Mouse (Mus musculus) cerebellum, postnatal 14 days (tissue): ENCODE measurements around the gene Mgat5.

Source experiments
- DNase-seq, 2 experiments: peaks; one replicate each; pipeline ENCODE4 v3.0.0; 2021; ENCODE audit warnings: mixed read lengths in 2 of 2

Mgat5 gene

GRCm38 (mm10) chr1:127204817-127205485 lies at the start of gene Mgat5:
Gene Mgat5, plus strand, starts transcription at chr1:127205015.
- DNase-seq, result peak; percentile 89 to 92

- no peak for DNase-seq
These were observed 44.6 kb upstream of the Mgat5 start for GRCm38 (mm10) chr1:127160118-127160760.

GRCm38 (mm10) chr1:127164589-127165160 lies 40.1 kb upstream of the Mgat5 start:
- DNase-seq, result no peak

- DNase-seq, result no peak
These were observed 38.3 kb upstream of the Mgat5 start for GRCm38 (mm10) chr1:127166521-127166920.

- no peak for DNase-seq
These were observed 37.2 kb upstream of the Mgat5 start for GRCm38 (mm10) chr1:127167586-127167985.

GRCm38 (mm10) chr1:127168205-127168604 lies 36.6 kb upstream of the Mgat5 start:
- DNase-seq, result peak; percentile 24 to 39

- peak; percentile 2 to 22 for DNase-seq
These were observed 35.3 kb upstream of the Mgat5 start for GRCm38 (mm10) chr1:127169516-127169915.

- DNase-seq, result no peak
These were observed 33.5 kb upstream of the Mgat5 start for GRCm38 (mm10) chr1:127171361-127171760.

GRCm38 (mm10) chr1:127173448-127173847 lies 31.4 kb upstream of the Mgat5 start:
- DNase-seq, result no peak

- DNase-seq, result no peak
These were observed 12.4 kb upstream of the Mgat5 start for GRCm38 (mm10) chr1:127192396-127192795.

- DNase-seq, result no peak
These were observed 5.6 kb upstream of the Mgat5 start for GRCm38 (mm10) chr1:127199186-127199585.

- no peak for DNase-seq
These were observed 2.5 kb upstream of the Mgat5 start for GRCm38 (mm10) chr1:127202360-127202759.

- peak; percentile 59 to 68 for DNase-seq
These were observed 1.5 kb upstream of the Mgat5 start for GRCm38 (mm10) chr1:127203231-127203764.

GRCm38 (mm10) chr1:127205501-127206019 lies 745 bp downstream of the Mgat5 start:
- DNase-seq, result peak; percentile 34 to 45

GRCm38 (mm10) chr1:127206020-127206641 lies 1.3 kb downstream of the Mgat5 start:
- peak; percentile 28 to 46 for DNase-seq

GRCm38 (mm10) chr1:127206881-127207555 lies 2.2 kb downstream of the Mgat5 start:
- no peak for DNase-seq

- no peak for DNase-seq
These were observed 3.4 kb downstream of the Mgat5 start for GRCm38 (mm10) chr1:127208167-127208566.

- DNase-seq, result no peak
These were observed 8.0 kb downstream of the Mgat5 start for GRCm38 (mm10) chr1:127212812-127213211.

GRCm38 (mm10) chr1:127213434-127213833 lies 8.6 kb downstream of the Mgat5 start:
- DNase-seq, result no peak

- DNase-seq, result no peak
These were observed 9.9 kb downstream of the Mgat5 start for GRCm38 (mm10) chr1:127214585-127215232.

- DNase-seq, result no peak
These were observed 12.2 kb downstream of the Mgat5 start for GRCm38 (mm10) chr1:127216979-127217378.

- no peak for DNase-seq
These were observed 12.8 kb downstream of the Mgat5 start for GRCm38 (mm10) chr1:127217665-127218064.
